Mouse (Mus musculus): ENCODE data around the gene Cmtr2. TPM values are rescaled to one million over a fixed set of nuclear protein-coding genes. Genes with fewer than 3 reads are reported as not detected.

Gene Cmtr2
- polyA plus RNA-seq, 1 experiment from 2014 or later = 2.3 TPM

Other genes starting within 250 kb of the Cmtr2 start
- not detected in 3 replicates for gene Tat, start 225.2 kb upstream of the Cmtr2 start, polyA plus RNA-seq (2018)
- not detected in 3 replicates for gene Chst4, start 175.9 kb upstream of the Cmtr2 start, polyA plus RNA-seq (2018)
- gene Zfp612, start 135.9 kb upstream of the Cmtr2 start, polyA plus RNA-seq (2018) = not detected in 3 replicates
- not detected in 3 replicates for gene Gm21964, start 114.5 kb upstream of the Cmtr2 start, polyA plus RNA-seq (2018)
- not detected in 3 replicates for gene Gm17720, start 112.9 kb upstream of the Cmtr2 start, polyA plus RNA-seq (2018)
- not detected in 3 replicates for gene Calb2, start 47.5 kb upstream of the Cmtr2 start, polyA plus RNA-seq (2018)
- gene Hydin, start 51.3 kb downstream of the Cmtr2 start, polyA plus RNA-seq (2018) = not detected in 3 replicates

Measured in macrophage (primary cell).